Mouse (Mus musculus) lung, postnatal 0 days (tissue): ENCODE measurements around the gene Hs6st3.

Experiments
- CTCF ChIP-seq: IDR thresholded peaks from 2 replicates; pipeline ENCODE4 v1.5.1; 2016; ENCODE audit warnings: antibody characterized with exemption, mild to moderate bottlenecking
- EP300 ChIP-seq: IDR thresholded peaks from 2 replicates; pipeline ENCODE4 v1.6.1; 2016; ENCODE audit warnings: antibody characterized with exemption, mild to moderate bottlenecking, control low read depth

GRCm38 (mm10) chr14:119466899-119467588 is 328.9 kb downstream of the Hs6st3 start:
- no peak for TF ChIP-seq EP300
- TF ChIP-seq CTCF = no peak
